Comparison of ENCODE assay signal across 8 mouse cellular contexts in the genomic region with DNA sequence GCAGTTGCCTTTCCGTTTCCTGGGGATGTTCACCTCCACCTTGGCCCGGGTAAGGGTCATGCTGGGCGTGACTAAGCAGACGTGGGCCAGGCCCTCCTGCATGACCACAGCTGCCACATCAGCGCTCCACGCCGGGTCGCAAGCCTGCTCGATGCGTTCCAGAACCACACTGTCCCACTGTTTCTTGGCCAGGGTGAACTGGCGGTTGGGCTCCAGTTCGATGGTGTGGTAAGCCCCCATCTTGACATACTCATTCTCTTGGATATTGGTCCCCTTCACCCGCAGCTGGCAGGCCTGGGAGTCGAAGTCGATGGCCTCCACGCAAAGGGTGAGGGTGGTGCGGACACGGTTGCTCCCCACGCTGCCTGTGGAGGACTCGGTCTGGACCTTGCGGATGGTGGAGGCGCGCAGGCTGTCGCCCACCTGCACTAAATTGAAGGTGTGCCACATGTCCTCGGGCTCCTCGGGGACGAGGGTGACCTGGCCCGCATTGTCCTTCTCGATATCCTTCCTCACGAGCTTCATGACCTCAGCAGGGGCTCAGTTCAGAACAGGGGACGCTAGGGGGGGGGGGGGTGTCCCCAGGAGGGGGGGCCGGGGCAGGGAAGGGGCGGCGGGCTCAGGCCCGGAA. TPM values are rescaled to one million over a fixed set of nuclear protein-coding genes. Genes with fewer than 3 reads are reported as not detected.
DNase-seq lines count a peak whose midpoint lies in the region; ATAC-seq lines count a peak whose summit lies in the region.

No protein-coding gene starts in this region.

- 7% methylated on average over 34 of the region's 35 CpGs for WGBS in midbrain, embryonic 12.5 days
- 6% methylated on average over 34 of the region's 35 CpGs for WGBS in stomach, embryonic 14.5 days

- peaks cover 4% of the 10 kb centered on the region for H3K27me3 ChIP-seq in midbrain, embryonic 12.5 days
- no peaks in the 10 kb centered on the region for H3K27me3 ChIP-seq in stomach, embryonic 14.5 days (ENCODE audit: control insufficient read depth, insufficient read depth, low read length)

- peaks cover 23% of the 10 kb centered on the region for H3K36me3 ChIP-seq in midbrain, embryonic 12.5 days
- H3K36me3 ChIP-seq in stomach, embryonic 14.5 days (ENCODE audit: control insufficient read depth, insufficient read depth, low read length), result peaks cover 4% of the 10 kb centered on the region; the same call in 1 of the 2 replicates

- peak; percentile 38 for ATAC-seq in common myeloid progenitor, adult 5-6 weeks (replicated peaks; ENCODE audit: low read depth, poor library complexity, severe bottlenecking)
- peak; percentile 5 for ATAC-seq in inflammation-experienced regulatory T-cells, adult 6 months
- ATAC-seq in midbrain, embryonic 12.5 days (ENCODE audit: low FRiP score, low read depth), result peak; percentile 72
- ATAC-seq in stomach, embryonic 14.5 days (ENCODE audit: insufficient number of reproducible peaks, insufficient read depth, low FRiP score, low read depth), result peak; percentile 42; the same call in 1 of the 2 replicates

- peak; percentile 52 for DNase-seq in 3134 (ENCODE audit: extremely low read depth, insufficient read length, low spot score)
- peak; percentile 42 for DNase-seq in R1 (ENCODE audit: low read depth, low spot score)
- DNase-seq in gastrocnemius, postnatal 14 days, result peak; percentile 29
- peak; percentile 29 for DNase-seq in left cerebral cortex, postnatal 4 days

- no peak overlapping the region for H3K27ac ChIP-seq in midbrain, embryonic 12.5 days (replicated peaks)
- H3K27ac ChIP-seq in stomach, embryonic 14.5 days (ENCODE audit: low read length), result peak overlapping the region; percentile 96

- peaks cover 12% of the 10 kb centered on the region for H3K4me1 ChIP-seq in midbrain, embryonic 12.5 days
- H3K4me1 ChIP-seq in stomach, embryonic 14.5 days (ENCODE audit: control insufficient read depth, insufficient read depth, low read length), result peaks cover 9% of the 10 kb centered on the region; the same call in 1 of the 2 replicates

- peak overlapping the region; percentile 75 for H3K4me3 ChIP-seq in midbrain, embryonic 12.5 days
- H3K4me3 ChIP-seq in stomach, embryonic 14.5 days (ENCODE audit: low read depth, low read length), result peak overlapping the region; percentile 60

- H3K9ac ChIP-seq in midbrain, embryonic 12.5 days (replicated peaks), result peak overlapping the region; percentile 65
- peak overlapping the region; percentile 79 for H3K9ac ChIP-seq in stomach, embryonic 14.5 days (replicated peaks; ENCODE audit: low read depth, low read length)

- H3K9me3 ChIP-seq in midbrain, embryonic 12.5 days, result peaks cover 4% of the 10 kb centered on the region; the same call in 1 of the 2 replicates
- no peaks in the 10 kb centered on the region for H3K9me3 ChIP-seq in stomach, embryonic 14.5 days (ENCODE audit: control insufficient read depth, low read depth, low read length)

- intact Hi-C loops in gastrocnemius, postnatal 14 days (cut with DNase I; ENCODE audit: low total_unique reads), result no loop called here
- intact Hi-C loops in left cerebral cortex, postnatal 4 days (cut with DNase I), result no loop called here

- H3K4me2 ChIP-seq in midbrain, embryonic 12.5 days (replicated peaks), result peak overlapping the region; percentile 95
- peak overlapping the region; percentile 72 for H3K4me2 ChIP-seq in stomach, embryonic 14.5 days (replicated peaks; ENCODE audit: low read depth, low read length)

RNA-seq across cellular contexts. Expression of a gene that starts 0.5 kb away (rescaled TPM):
- total RNA-seq in common myeloid progenitor, adult 5-6 weeks (2017), result 8.3 and 10.0 TPM in 2 replicates
- total RNA-seq in gastrocnemius, postnatal 14 days (2021), result 10 to 100 TPM; 10.1 to 12.2 TPM
- 1 to 10 TPM; 2.0 to 2.5 (median 2.5) TPM for polyA plus RNA-seq in inflammation-experienced regulatory T-cells, adult 6 months (2017; shearing (Covaris generic))
- 10 to 100 TPM; 20.4 to 22.0 TPM for total RNA-seq in left cerebral cortex, postnatal 4 days (2021)
- 2.7 and 4.1 TPM in 2 replicates for polyA plus RNA-seq in midbrain, embryonic 12.5 days (2016; fragmentation: Nextera tagmentation; extraction: Ambion mirVana)
- polyA plus RNA-seq in stomach, embryonic 14.5 days (2014; fragmentation: Nextera tagmentation; extraction: Ambion mirVana), result 5.7 and 6.7 TPM in 2 replicates

RNA-seq across cellular contexts. Expression of a gene that starts 12.2 kb away (rescaled TPM):
- 11.1 TPM in 1 of 2 replicates, not detected in the other for total RNA-seq in common myeloid progenitor, adult 5-6 weeks (2017)
- 1 to 10 TPM; 3.0 to 4.6 TPM for total RNA-seq in gastrocnemius, postnatal 14 days (2021)
- polyA plus RNA-seq in inflammation-experienced regulatory T-cells, adult 6 months (2017; shearing (Covaris generic)), result 1 to 10 TPM in 1 of 3 experiments, under 1 TPM in 1, not detected in 1; 0.95 to 1.1 TPM
- total RNA-seq in left cerebral cortex, postnatal 4 days (2021), result 1 to 10 TPM; 4.9 to 6.4 TPM
- 1.5 and 2.0 TPM in 2 replicates for polyA plus RNA-seq in midbrain, embryonic 12.5 days (2016; fragmentation: Nextera tagmentation; extraction: Ambion mirVana)
- 8.6 and 8.8 TPM in 2 replicates for polyA plus RNA-seq in stomach, embryonic 14.5 days (2014; fragmentation: Nextera tagmentation; extraction: Ambion mirVana)

RNA-seq across cellular contexts. Expression of a gene that starts 12.3 kb away (rescaled TPM):
- 1.5 and 1.9 TPM in 2 replicates for total RNA-seq in common myeloid progenitor, adult 5-6 weeks (2017)
- 10 to 100 TPM; 26.1 to 28.0 TPM for total RNA-seq in gastrocnemius, postnatal 14 days (2021)
- polyA plus RNA-seq in inflammation-experienced regulatory T-cells, adult 6 months (2017; shearing (Covaris generic)), result under 1 TPM; 0.42 to 0.97 (median 0.77) TPM
- total RNA-seq in left cerebral cortex, postnatal 4 days (2021), result 10 to 100 TPM; 13.7 to 13.9 TPM
- 6.0 and 6.8 TPM in 2 replicates for polyA plus RNA-seq in midbrain, embryonic 12.5 days (2016; fragmentation: Nextera tagmentation; extraction: Ambion mirVana)
- 38.2 and 40.9 TPM in 2 replicates for polyA plus RNA-seq in stomach, embryonic 14.5 days (2014; fragmentation: Nextera tagmentation; extraction: Ambion mirVana)

Comparison
In these comparisons a context has a peak if more than half of its experiments do, and no peak if none do; other contexts are left out.
1. ATAC-seq: peak in every context shown above with its lines; median percentile 72 in midbrain, embryonic 12.5 days; 42 in stomach, embryonic 14.5 days; 38 in common myeloid progenitor, adult 5-6 weeks; 5 in inflammation-experienced regulatory T-cells, adult 6 months.